In genomic region chr8:110921492-110922230, GRCm38 (mm10) we compare ENCODE assay signal across 9 mouse cellular contexts. TPM values are rescaled to one million over a fixed set of nuclear protein-coding genes. Genes with fewer than 3 reads are reported as not detected.
DNase-seq lines count a peak whose midpoint lies in the region; ATAC-seq and TF ChIP-seq lines count a peak whose summit lies in the region.
"Had no signal": no experiment of that assay in that cellular context is flagged by ENCODE, and none has a peak within 500 bp of the region (broad histone marks: within the 10 kb centered on the region; RNA-seq: fewer than 3 reads in every experiment).

No protein-coding gene starts in this region.

- DNase-seq in cerebellum, adult 2 months = peak in 1 of 2 experiments; percentile 38
- DNase-seq in cerebellum, postnatal 36 days = no peak
- peak; percentile 82 for DNase-seq in gastrocnemius, adult 2 months
- DNase-seq in intestine, embryonic 14.5 days (ENCODE audit: low spot score) = peak; percentile 68
- DNase-seq in liver, postnatal 0 days = peak; percentile 76
- peak; percentile 76 to 82 for DNase-seq in spleen, postnatal 4 days (ENCODE audit: low spot score in 2 of 2)

- no peak overlapping the region for H3K27ac ChIP-seq in cerebellum, adult 2 months (ENCODE audit: insufficient read depth, low read length)
- H3K27ac ChIP-seq in brown adipose tissue, adult 24 weeks (replicated peaks; ENCODE audit: low read depth, low read length) = no peak overlapping the region
- H3K27ac ChIP-seq in gastrocnemius, adult 2 months = peak overlapping the region; percentile 95
- peak overlapping the region; percentile 67 for H3K27ac ChIP-seq in intestine, embryonic 14.5 days (ENCODE audit: low read depth)
- peak overlapping the region; percentile 77 for H3K27ac ChIP-seq in liver, postnatal 0 days (ENCODE audit: low read depth)
- H3K27ac ChIP-seq: macrophage had no signal

- ATAC-seq in intestine, embryonic 14.5 days (replicated peaks; ENCODE audit: low FRiP score, low TSS enrichment, low read depth) = no peak
- ATAC-seq in liver, postnatal 0 days = peak; percentile 71
- no peak for ATAC-seq in frontal cortex, adult (ENCODE audit: low TSS enrichment)

- H3K36me3 ChIP-seq in intestine, embryonic 14.5 days (ENCODE audit: control insufficient read depth, insufficient read depth, low read length) = no peaks in the 10 kb centered on the region
- no peaks in the 10 kb centered on the region for H3K36me3 ChIP-seq in liver, postnatal 0 days (replicated peaks; ENCODE audit: insufficient read depth, low read length)

- 31% methylated on average over 7 of the region's 7 CpGs for WGBS in cerebellum, adult 2 months
- WGBS in intestine, embryonic 14.5 days = 21% methylated on average over 7 of the region's 7 CpGs
- 42% methylated on average over 7 of the region's 7 CpGs for WGBS in liver, postnatal 0 days (ENCODE audit: insufficient replicate concordance)

- peaks cover 13% of the 10 kb centered on the region; the same call in 1 of the 2 replicates for H3K4me1 ChIP-seq in cerebellum, adult 2 months (ENCODE audit: control insufficient read depth, insufficient read depth, low read length)
- H3K4me1 ChIP-seq in brown adipose tissue, adult 24 weeks (ENCODE audit: control insufficient read depth, insufficient read depth, insufficient read length, low read length) = peaks cover 12% of the 10 kb centered on the region; the same call in 1 of the 2 replicates
- H3K4me1 ChIP-seq in intestine, embryonic 14.5 days (replicated peaks; ENCODE audit: control insufficient read depth, insufficient read depth, low read length) = peaks cover 21% of the 10 kb centered on the region
- H3K4me1 ChIP-seq in liver, postnatal 0 days (ENCODE audit: insufficient read depth) = peaks cover 34% of the 10 kb centered on the region

- TF ChIP-seq POLR2A in cerebellum, adult 2 months (IDR thresholded peaks at IDR 0.05; ENCODE audit: borderline replicate concordance, insufficient read depth, low read length) = no peak

- TF ChIP-seq EP300 in liver, postnatal 0 days (IDR thresholded peaks at IDR 0.05; ENCODE audit: low read depth) = peak; percentile 94

- intact Hi-C loops in gastrocnemius, adult 2 months (cut with DNase I) = loop anchor here (2.0 to 5.0 kb wide), 2 partner anchors 13 to 36 kb away; no protein-coding TSS in a partner anchor

- H3K9me3 ChIP-seq in intestine, embryonic 14.5 days (ENCODE audit: control insufficient read depth, low read length) = no peaks in the 10 kb centered on the region
- no peaks in the 10 kb centered on the region for H3K9me3 ChIP-seq in liver, postnatal 0 days (ENCODE audit: low read length)

- no peak for TF ChIP-seq CTCF in cerebellum, adult 2 months (IDR thresholded peaks at IDR 0.05; ENCODE audit: borderline replicate concordance, insufficient read depth, low read depth, low read length)
- TF ChIP-seq CTCF in gastrocnemius, adult 2 months (IDR thresholded peaks at IDR 0.05) = no peak
- no peak for TF ChIP-seq CTCF in liver, postnatal 0 days (IDR thresholded peaks at IDR 0.05; ENCODE audit: low read depth)

- peak overlapping the region; percentile 81 for H3K9ac ChIP-seq in intestine, embryonic 14.5 days (ENCODE audit: low read length)
- H3K9ac ChIP-seq in liver, postnatal 0 days (replicated peaks) = peak overlapping the region; percentile 87

- peak overlapping the region; percentile 61 for H3K4me2 ChIP-seq in intestine, embryonic 14.5 days (ENCODE audit: low read length)
- peak overlapping the region; percentile 91 for H3K4me2 ChIP-seq in liver, postnatal 0 days (ENCODE audit: low read depth, low read length)

- H3K4me3 ChIP-seq in cerebellum, adult 2 months (replicated peaks; ENCODE audit: insufficient read depth, low read depth, low read length) = peak overlapping the region; percentile 86
- H3K4me3 ChIP-seq in brown adipose tissue, adult 24 weeks (ENCODE audit: insufficient read depth, low read depth, low read length) = peak overlapping the region; percentile 75
- H3K4me3 ChIP-seq in gastrocnemius, adult 2 months = peak overlapping the region; percentile 76
- peak overlapping the region; percentile 70 for H3K4me3 ChIP-seq in intestine, embryonic 14.5 days (ENCODE audit: low read depth, low read length)
- peak overlapping the region; percentile 75 for H3K4me3 ChIP-seq in liver, postnatal 0 days (ENCODE audit: low read depth, low read length)

- no peaks in the 10 kb centered on the region for H3K27me3 ChIP-seq in cerebellum, adult 2 months (ENCODE audit: control insufficient read depth, insufficient read depth, low read length)
- H3K27me3 ChIP-seq in intestine, embryonic 14.5 days (replicated peaks; ENCODE audit: control insufficient read depth, insufficient read depth, low read length) = no peaks in the 10 kb centered on the region
- no peaks in the 10 kb centered on the region for H3K27me3 ChIP-seq in liver, postnatal 0 days (ENCODE audit: insufficient read depth, low read length)

RNA-seq across cellular contexts. Expression of gene St3gal2, which starts 1.9 kb away (rescaled TPM):
- polyA plus RNA-seq in cerebellum, adult 2 months (2012; rRNA removed) = 81.1 and 88.6 TPM in 2 replicates
- 3.6 and 4.1 TPM in 2 replicates for polyA plus RNA-seq in brown adipose tissue, adult 24 weeks (2012; ENCODE audit: insufficient read depth, insufficient read length, missing spikeins)
- total RNA-seq in gastrocnemius, adult 2 months (2021) = 10 to 100 TPM; 46.4 to 51.0 TPM
- polyA plus RNA-seq in intestine, embryonic 14.5 days (2014; fragmentation: Nextera tagmentation; extraction: Ambion mirVana) = 11.6 and 13.4 TPM in 2 replicates
- 8.1 and 10.1 TPM in 2 replicates for polyA plus RNA-seq in liver, postnatal 0 days (2015; fragmentation: Nextera tagmentation; extraction: Ambion mirVana)

RNA-seq across cellular contexts. Expression of gene Fuk, which starts 19.4 kb away (rescaled TPM):
- polyA plus RNA-seq in cerebellum, adult 2 months (2012; rRNA removed) = 27.1 and 31.0 TPM in 2 replicates
- polyA plus RNA-seq in brown adipose tissue, adult 24 weeks (2012; ENCODE audit: insufficient read depth, insufficient read length, missing spikeins) = 2.9 and 4.6 TPM in 2 replicates
- 1 to 10 TPM; 4.4 TPM for total RNA-seq in gastrocnemius, adult 2 months (2021)
- 8.2 and 9.6 TPM in 2 replicates for polyA plus RNA-seq in intestine, embryonic 14.5 days (2014; fragmentation: Nextera tagmentation; extraction: Ambion mirVana)
- polyA plus RNA-seq in liver, postnatal 0 days (2015; fragmentation: Nextera tagmentation; extraction: Ambion mirVana) = 1.9 and 2.2 TPM in 2 replicates

Comparison
In these comparisons a context has a peak if more than half of its experiments do, and no peak if none do; other contexts are left out.
1. DNase-seq: peak in gastrocnemius, adult 2 months (single experiment), intestine, embryonic 14.5 days (single experiment), liver, postnatal 0 days (single experiment) and spleen, postnatal 4 days (2 of 2); none in cerebellum, postnatal 36 days (0 of 2).
2. H3K27ac ChIP-seq: peak in gastrocnemius, adult 2 months (single experiment), intestine, embryonic 14.5 days (single experiment) and liver, postnatal 0 days (single experiment); none in cerebellum, adult 2 months (single experiment) and brown adipose tissue, adult 24 weeks (single experiment).
3. Peak in every context shown above with its lines, with median percentiles within 50 percentile points of each other: H3K4me3 ChIP-seq.